Mouse (Mus musculus) neural tube, embryonic 12.5 days (tissue): ENCODE data around the gene Olfr1315-ps1. TPM values are rescaled to one million over a fixed set of nuclear protein-coding genes. Genes with fewer than 3 reads are reported as not detected.

Experiments used
- ATAC-seq: fragments of 200-750 bp; cut with Nextera tagmentation; 2 replicates; pipeline ENCODE4 v1.8.0; 2017; ENCODE audit warnings: low read depth, mild to moderate bottlenecking, moderate TSS enrichment, moderate library complexity; ENCODE audit not compliant: low FRiP score
- H3K27ac ChIP-seq: fragments of 300-500 bp; sonication (generic); 2 replicates; pipeline ENCODE4 v1.5.1; 2016
- H3K27me3 ChIP-seq: fragments of 300-500 bp; sonication (generic); replicated peaks from 2 replicates; pipeline ENCODE4 v1.6.1; 2016; ENCODE audit warnings: mild to moderate bottlenecking
- H3K36me3 ChIP-seq: fragments of 300-500 bp; sonication (generic); 2 replicates; pipeline ENCODE4 v1.6.1; 2016; ENCODE audit warnings: mild to moderate bottlenecking
- H3K4me1 ChIP-seq: fragments of 300-500 bp; sonication (generic); 2 replicates; pipeline ENCODE4 v1.6.1; 2016
- H3K4me2 ChIP-seq: fragments of 300-500 bp; sonication (generic); replicated peaks from 2 replicates; pipeline ENCODE4 v1.6.1; 2016; ENCODE audit warnings: mild to moderate bottlenecking
- H3K4me3 ChIP-seq: fragments of 300-500 bp; sonication (generic); 2 replicates; pipeline ENCODE4 v1.5.1; 2016
- H3K9ac ChIP-seq: fragments of 300-500 bp; sonication (generic); 2 replicates; pipeline ENCODE4 v1.6.1; 2016; ENCODE audit warnings: mild to moderate bottlenecking
- H3K9me3 ChIP-seq: fragments of 300-500 bp; sonication (generic); 2 replicates; pipeline ENCODE4 v1.6.1; 2016; ENCODE audit warnings: mild to moderate bottlenecking
- WGBS: fragments of 180-500 bp; shearing (Covaris S2); methylation state at CpG from one replicate; pipeline ENCODE4 v1.1.7; 2016; 5-methylcytosine and 5-hydroxymethylcytosine counted together
- polyA plus RNA-seq: library from polyadenylated mRNA; unstranded; fragments of >200 nt; fragmentation: Nextera tagmentation; extraction: Ambion mirVana; gene quantifications from 2 replicates; pipeline ENCODE4 v1.2.1, GENCODE M21; 2016

Gene Olfr1315-ps1
- not detected in 2 replicates for polyA plus RNA-seq

DNA sequence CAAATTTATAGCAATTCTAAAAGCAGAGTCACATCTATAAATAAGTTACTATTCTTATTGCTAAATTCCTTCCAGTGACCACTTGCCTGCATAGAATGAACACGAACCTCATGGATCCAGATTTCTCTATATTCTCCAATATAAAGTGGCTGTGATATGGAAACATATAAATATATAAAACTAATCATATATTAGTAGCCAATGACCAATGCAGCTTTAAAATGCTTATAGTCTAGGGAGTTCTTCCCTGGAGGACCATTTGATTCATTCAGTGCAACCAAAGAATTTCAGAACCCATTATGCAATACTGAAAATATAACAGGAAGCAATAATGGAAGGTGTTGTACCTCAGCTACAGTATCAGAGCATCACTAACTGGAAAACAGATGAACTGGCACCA is at the start of gene Olfr1315-ps1:
Gene Olfr1315-ps1 (minus strand): TSS at position 101 of the 400 bp plus-strand sequence.
- WGBS: 70% methylated on average over 1 of the region's 1 CpGs
- H3K9ac ChIP-seq: no peak within 1 kb of the TSS
- H3K27me3 ChIP-seq: no peaks in the 10 kb centered on the region
- no peaks in the 10 kb centered on the region for H3K9me3 ChIP-seq
- H3K4me1 ChIP-seq: no peaks in the 10 kb centered on the region
- no peaks in the 10 kb centered on the region for H3K36me3 ChIP-seq
- H3K4me2 ChIP-seq: no peak within 1 kb of the TSS
- H3K4me3 ChIP-seq: no peak within 1 kb of the TSS
- no peak within 1 kb of the TSS for H3K27ac ChIP-seq
- no peak for ATAC-seq

DNA sequence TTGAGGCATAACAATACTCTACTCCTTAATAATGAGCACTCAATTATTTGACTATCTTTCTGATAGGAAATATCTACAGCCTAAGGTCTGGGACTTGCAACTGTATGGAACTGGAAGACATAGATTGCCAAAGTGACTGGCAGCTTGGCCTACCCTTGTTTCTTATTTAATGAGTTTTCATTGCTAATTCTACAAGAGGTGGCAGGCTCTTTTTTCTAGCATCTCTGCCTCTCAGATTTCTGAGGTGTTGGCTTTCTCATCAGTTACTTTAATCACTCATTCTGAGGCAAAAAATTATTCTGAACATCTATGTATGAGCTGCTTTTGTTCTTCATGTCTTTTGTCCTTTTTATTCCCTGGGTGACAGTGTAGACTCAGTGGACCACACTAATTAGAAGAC is 38.7 kb upstream of the Olfr1315-ps1 start, which contains the start of gene Olfr1318:
Gene Olfr1318 (plus strand): TSS at position 301 of the 400 bp plus-strand sequence.
- H3K9me3 ChIP-seq: no peaks in the 10 kb centered on the region
- no peak within 1 kb of the TSS for H3K4me3 ChIP-seq
- H3K27ac ChIP-seq: no peak within 1 kb of the TSS
- no peak for ATAC-seq
- H3K27me3 ChIP-seq: no peaks in the 10 kb centered on the region
- H3K9ac ChIP-seq: no peak within 1 kb of the TSS
- H3K4me1 ChIP-seq: no peaks in the 10 kb centered on the region
- no peak within 1 kb of the TSS for H3K4me2 ChIP-seq
- no peaks in the 10 kb centered on the region for H3K36me3 ChIP-seq

DNA sequence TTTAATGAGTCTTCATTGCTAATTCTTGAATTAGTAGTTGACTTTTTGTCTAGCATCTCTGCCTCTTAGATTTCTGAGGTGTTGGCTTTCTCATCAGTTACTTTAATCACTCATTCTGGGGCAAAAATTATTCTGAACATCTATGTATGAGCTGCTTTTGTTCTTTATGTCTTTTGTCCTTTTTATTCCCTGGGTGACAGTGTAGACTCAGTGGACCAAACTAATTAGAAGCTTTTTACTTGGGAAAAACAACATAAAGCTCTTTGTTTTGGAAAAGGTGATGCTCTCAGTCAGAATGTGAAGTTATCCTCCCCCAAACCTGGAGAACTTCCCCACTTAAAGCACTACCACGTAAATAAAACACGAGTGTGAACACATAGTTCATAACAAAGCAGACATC is 24.8 kb upstream of the Olfr1315-ps1 start, which contains the start of gene Olfr1317:
Gene Olfr1317 (plus strand): TSS at position 301 of the 400 bp plus-strand sequence.
- H3K4me1 ChIP-seq: no peaks in the 10 kb centered on the region
- H3K27ac ChIP-seq: no peak within 1 kb of the TSS
- H3K4me2 ChIP-seq: no peak within 1 kb of the TSS
- H3K9me3 ChIP-seq: no peaks in the 10 kb centered on the region
- no peak within 1 kb of the TSS for H3K9ac ChIP-seq
- H3K36me3 ChIP-seq: no peaks in the 10 kb centered on the region
- H3K27me3 ChIP-seq: no peaks in the 10 kb centered on the region
- 80% methylated on average over 2 of the region's 2 CpGs for whole genome bisulfite sequencing
- H3K4me3 ChIP-seq: no peak within 1 kb of the TSS
- no peak for ATAC-seq

DNA sequence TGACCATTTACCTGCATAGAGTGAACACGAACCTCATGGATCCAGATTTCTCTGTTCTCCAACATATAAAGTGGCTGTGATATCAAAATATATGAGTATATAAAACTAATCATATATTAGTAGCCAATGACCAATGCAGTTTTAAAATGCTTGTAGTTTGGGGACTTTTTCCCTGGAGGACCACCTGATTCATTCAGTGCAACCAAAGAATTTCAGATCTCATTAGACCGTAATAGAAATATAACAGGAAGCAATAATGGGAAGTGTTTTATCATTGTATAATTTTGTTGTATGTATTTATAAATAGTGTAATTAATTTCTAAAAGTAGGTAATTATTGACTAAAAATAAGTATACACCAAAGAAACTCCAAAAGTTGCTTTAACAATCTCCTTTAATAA is 19.6 kb upstream of the Olfr1315-ps1 start, which contains the start of gene Olfr1316:
Gene Olfr1316 (minus strand): TSS at position 101 of the 400 bp plus-strand sequence.
- H3K36me3 ChIP-seq: no peaks in the 10 kb centered on the region
- no peaks in the 10 kb centered on the region for H3K27me3 ChIP-seq
- H3K4me2 ChIP-seq: no peak within 1 kb of the TSS
- H3K9ac ChIP-seq: no peak within 1 kb of the TSS
- no peak within 1 kb of the TSS for H3K27ac ChIP-seq
- 94% methylated on average over 2 of the region's 2 CpGs for WGBS
- H3K9me3 ChIP-seq: no peaks in the 10 kb centered on the region
- no peak for ATAC-seq
- H3K4me1 ChIP-seq: no peaks in the 10 kb centered on the region
- no peak within 1 kb of the TSS for H3K4me3 ChIP-seq

DNA sequence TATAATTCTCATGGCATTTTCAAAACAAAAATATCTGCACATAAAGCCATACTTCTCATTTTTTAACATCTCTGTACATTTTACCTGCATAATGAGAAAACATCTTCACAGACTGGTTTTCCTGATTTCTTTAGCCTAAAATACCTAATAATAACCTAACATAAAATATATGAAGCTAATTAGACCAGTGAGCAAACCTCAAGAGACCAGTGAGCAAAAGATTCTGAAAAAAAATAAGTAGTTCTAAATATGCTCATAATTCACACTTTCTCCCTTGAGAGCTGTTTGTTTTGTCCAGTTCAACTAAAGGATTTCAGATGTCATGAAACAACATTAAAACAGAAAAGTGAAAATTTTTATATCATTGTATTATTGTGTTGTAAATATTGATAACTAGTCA is 18.6 kb downstream of the Olfr1315-ps1 start, which contains the start of gene Olfr1314:
Gene Olfr1314 (minus strand): TSS at position 101 of the 400 bp plus-strand sequence.
- H3K36me3 ChIP-seq: no peaks in the 10 kb centered on the region
- H3K27ac ChIP-seq: no peak within 1 kb of the TSS
- H3K4me2 ChIP-seq: no peak within 1 kb of the TSS
- H3K4me3 ChIP-seq: no peak within 1 kb of the TSS
- no peaks in the 10 kb centered on the region for H3K4me1 ChIP-seq
- no peak within 1 kb of the TSS for H3K9ac ChIP-seq
- no peaks in the 10 kb centered on the region for H3K9me3 ChIP-seq
- no peak for ATAC-seq
- no peaks in the 10 kb centered on the region for H3K27me3 ChIP-seq

DNA sequence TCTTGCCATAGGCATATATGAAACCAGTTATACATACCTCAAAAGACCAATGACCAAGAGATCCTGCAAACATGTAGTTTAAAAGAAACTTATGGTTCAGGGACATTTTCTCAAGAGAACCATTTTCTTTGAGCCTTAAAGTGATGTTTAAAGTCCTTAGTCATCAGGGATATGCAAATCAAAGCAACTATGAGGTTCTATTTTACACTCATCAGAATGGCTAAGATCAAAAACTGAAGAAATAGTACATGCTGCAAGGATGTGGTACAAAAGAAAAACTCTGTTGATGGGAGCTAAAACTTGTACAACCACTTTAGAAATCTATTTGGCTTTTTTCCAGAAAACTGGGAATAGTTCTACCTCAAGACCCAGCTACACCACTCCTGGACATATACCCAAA is 37.5 kb downstream of the Olfr1315-ps1 start, which contains the start of gene Olfr1313:
Gene Olfr1313 (minus strand): TSS at position 101 of the 400 bp plus-strand sequence.
- no peaks in the 10 kb centered on the region for H3K4me1 ChIP-seq
- no peak within 1 kb of the TSS for H3K9ac ChIP-seq
- H3K9me3 ChIP-seq: no peaks in the 10 kb centered on the region
- no peak within 1 kb of the TSS for H3K4me3 ChIP-seq
- no peak within 1 kb of the TSS for H3K27ac ChIP-seq
- no peak for ATAC-seq
- H3K4me2 ChIP-seq: no peak within 1 kb of the TSS
- no peaks in the 10 kb centered on the region for H3K36me3 ChIP-seq
- no peaks in the 10 kb centered on the region for H3K27me3 ChIP-seq

Other genes with a start within 250 kb of the Olfr1315-ps1 start
- not detected in 2 replicates for gene Olfr1305, start 238.3 kb downstream of the Olfr1315-ps1 start, polyA plus RNA-seq
- gene Olfr1306, start 199.2 kb downstream of the Olfr1315-ps1 start, polyA plus RNA-seq: not detected in 2 replicates
- gene Olfr1307, start 166.0 kb downstream of the Olfr1315-ps1 start, polyA plus RNA-seq: 0.01 TPM in 1 of 2 replicates, not detected in the other
- gene Olfr1308, start 150.5 kb downstream of the Olfr1315-ps1 start, polyA plus RNA-seq: not detected in 2 replicates
- not detected in 2 replicates for gene Olfr1309, start 125.2 kb downstream of the Olfr1315-ps1 start, polyA plus RNA-seq
- not detected in 2 replicates for gene Olfr1310, start 102.7 kb downstream of the Olfr1315-ps1 start, polyA plus RNA-seq
- not detected in 2 replicates for gene Olfr1311, start 91.0 kb downstream of the Olfr1315-ps1 start, polyA plus RNA-seq
- gene Olfr1312, start 65.2 kb downstream of the Olfr1315-ps1 start, polyA plus RNA-seq: not detected in 2 replicates
- gene Olfr1313, start 37.6 kb downstream of the Olfr1315-ps1 start, polyA plus RNA-seq: not detected in 2 replicates
- not detected in 2 replicates for gene Olfr1314, start 18.7 kb downstream of the Olfr1315-ps1 start, polyA plus RNA-seq
- gene Olfr1316, start 19.5 kb upstream of the Olfr1315-ps1 start, polyA plus RNA-seq: not detected in 2 replicates
- gene Olfr1317, start 24.9 kb upstream of the Olfr1315-ps1 start, polyA plus RNA-seq: not detected in 2 replicates
- gene Olfr1318, start 38.8 kb upstream of the Olfr1315-ps1 start, polyA plus RNA-seq: not detected in 2 replicates
- gene Lpcat4, start 124.0 kb upstream of the Olfr1315-ps1 start, polyA plus RNA-seq: 15.9 and 16.8 TPM in 2 replicates
- gene Nutm1, start 143.9 kb upstream of the Olfr1315-ps1 start, polyA plus RNA-seq: not detected in 2 replicates
- gene Nop10, start 146.5 kb upstream of the Olfr1315-ps1 start, polyA plus RNA-seq: 140 and 154 TPM in 2 replicates
- 15.7 and 19.4 TPM in 2 replicates for gene Slc12a6, start 150.4 kb upstream of the Olfr1315-ps1 start, polyA plus RNA-seq
- gene Gm21985, start 150.9 kb upstream of the Olfr1315-ps1 start, polyA plus RNA-seq: not detected in 2 replicates